Mouse (Mus musculus): ENCODE measurements at regions not wholly inside any gene's neighbourhood (a gene's known extent, or its start where the extent isn't known, plus 50 kb on each side); places are given as distances from the start of the nearest gene placed in this dataset.

DNA sequence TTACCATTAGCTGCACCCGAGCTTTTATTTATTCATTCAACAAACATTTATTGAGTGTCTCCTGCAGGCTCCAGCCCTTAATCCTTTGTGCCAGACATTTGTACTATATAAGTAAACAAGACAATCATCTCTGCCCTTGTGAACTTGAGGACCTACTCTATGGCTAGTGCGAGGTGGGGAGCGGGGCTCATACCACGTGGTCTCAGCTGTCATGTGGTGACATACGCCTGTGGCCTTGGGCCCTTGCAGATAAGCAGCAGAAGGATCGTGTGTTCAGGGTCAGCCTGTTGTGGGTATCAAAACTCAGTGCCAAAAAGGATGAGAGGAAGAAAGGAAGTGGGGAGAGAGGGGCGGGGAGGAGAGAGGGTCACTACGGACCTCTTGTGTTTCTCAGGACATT is 186.8 kb upstream of the Tbx3 start:
- Histone ChIP-seq H3K9me3 (ENCODE audit: control insufficient read depth, low read length) (no peaks in the 10 kb centered on the region), H3K4me1 (replicated peaks; ENCODE audit: control insufficient read depth, insufficient read depth, low read length) (peaks cover 21% of the 10 kb centered on the region), H3K4me3 (ENCODE audit: low read length) (no peak overlapping the region), H3K4me2 (ENCODE audit: low read depth, low read length) (no peak overlapping the region), H3K27me3 (ENCODE audit: control insufficient read depth, insufficient read depth, low read depth, low read length) (no peaks in the 10 kb centered on the region), H3K27ac (ENCODE audit: low read length) (no peak overlapping the region), H3K9ac (ENCODE audit: low read length) (no peak overlapping the region), H3K36me3 (ENCODE audit: control insufficient read depth, insufficient read depth, low read length) (no peaks in the 10 kb centered on the region)
- 36% methylated on average over 8 of the region's 8 CpGs for WGBS
- no peak for ATAC-seq (ENCODE audit: low read depth)

DNA sequence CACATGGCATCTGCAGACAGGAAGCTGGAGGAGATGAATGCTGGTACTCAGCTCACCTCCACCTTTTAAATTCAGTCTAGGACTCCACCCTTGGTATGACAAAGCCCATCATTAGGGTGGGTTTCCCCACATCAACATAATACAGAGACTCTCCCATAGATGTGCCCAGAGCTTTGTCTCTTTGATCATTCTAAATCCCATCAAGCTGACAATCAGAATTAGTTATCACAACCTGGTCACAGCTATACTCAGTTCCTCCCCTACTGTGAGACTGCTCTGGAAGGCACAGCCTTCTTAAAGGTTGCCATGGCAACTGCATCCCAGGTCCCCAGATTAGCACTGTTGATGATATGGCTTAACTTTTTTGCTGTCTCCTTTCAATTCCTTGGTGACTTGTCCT is 184.3 kb upstream of the Tbx3 start:
- Histone ChIP-seq H3K27ac (ENCODE audit: low read length) (no peak overlapping the region), H3K9ac (ENCODE audit: low read length) (no peak overlapping the region), H3K4me1 (replicated peaks; ENCODE audit: control insufficient read depth, insufficient read depth, low read length) (no peaks in the 10 kb centered on the region; the same call in 1 of the 2 replicates), H3K27me3 (ENCODE audit: control insufficient read depth, insufficient read depth, low read depth, low read length) (no peaks in the 10 kb centered on the region), H3K9me3 (ENCODE audit: control insufficient read depth, low read length) (no peaks in the 10 kb centered on the region), H3K36me3 (ENCODE audit: control insufficient read depth, insufficient read depth, low read length) (no peaks in the 10 kb centered on the region), H3K4me2 (ENCODE audit: low read depth, low read length) (no peak overlapping the region), H3K4me3 (ENCODE audit: low read length) (no peak overlapping the region)
- ATAC-seq (ENCODE audit: low read depth), result no peak

DNA sequence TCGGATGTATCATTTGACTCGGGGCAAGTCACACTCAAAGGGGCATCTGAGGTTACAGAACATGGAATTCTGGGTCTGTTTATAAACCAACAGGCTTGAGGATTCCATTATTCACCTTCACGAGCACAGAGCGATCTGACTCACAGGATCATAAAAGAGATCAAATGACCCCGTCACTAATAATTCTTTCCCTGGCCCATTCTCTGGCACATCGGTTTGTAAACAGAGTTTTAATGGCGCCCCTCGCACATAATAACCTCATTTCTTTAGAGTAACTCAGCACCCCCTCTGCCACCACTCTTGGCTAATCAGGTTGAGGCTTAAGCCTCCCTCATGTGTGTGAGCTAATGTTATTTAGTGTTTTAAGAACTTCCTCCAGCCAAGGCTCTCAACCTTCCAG is 183.3 kb upstream of the Tbx3 start:
- Histone ChIP-seq H3K4me3 (ENCODE audit: low read length) (no peak overlapping the region), H3K9ac (ENCODE audit: low read length) (no peak overlapping the region), H3K4me1 (replicated peaks; ENCODE audit: control insufficient read depth, insufficient read depth, low read length) (no peaks in the 10 kb centered on the region; the same call in 1 of the 2 replicates), H3K27me3 (ENCODE audit: control insufficient read depth, insufficient read depth, low read depth, low read length) (no peaks in the 10 kb centered on the region), H3K9me3 (ENCODE audit: control insufficient read depth, low read length) (no peaks in the 10 kb centered on the region), H3K4me2 (ENCODE audit: low read depth, low read length) (no peak overlapping the region), H3K36me3 (ENCODE audit: control insufficient read depth, insufficient read depth, low read length) (no peaks in the 10 kb centered on the region), H3K27ac (ENCODE audit: low read length) (no peak overlapping the region)
- no peak for ATAC-seq (ENCODE audit: low read depth)
- 44% methylated on average over 8 of the region's 8 CpGs for WGBS

DNA sequence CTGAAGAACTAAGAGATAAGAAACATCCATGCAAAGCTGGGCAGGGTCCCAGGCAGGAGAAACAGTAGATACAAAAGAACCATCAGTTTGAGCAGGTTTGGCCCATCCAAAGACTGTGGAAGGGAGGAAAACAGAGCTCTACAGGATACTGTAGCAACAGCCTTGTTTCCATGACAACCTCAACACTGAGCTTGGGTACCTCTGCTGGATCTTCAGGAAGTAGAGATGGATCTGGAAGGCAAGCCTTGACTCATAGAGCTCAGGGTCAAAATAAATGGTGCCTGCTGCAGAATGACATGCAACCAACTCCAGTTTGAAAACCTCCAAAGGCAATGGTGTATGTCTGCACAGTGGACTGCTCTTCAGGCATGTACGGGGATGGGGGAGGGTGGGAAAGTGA is 173.0 kb upstream of the Tbx3 start:
- peaks cover 3% of the 10 kb centered on the region; the same call in 1 of the 2 replicates for H3K27me3 ChIP-seq (ENCODE audit: control insufficient read depth, insufficient read depth, low read depth, low read length)
- ATAC-seq (ENCODE audit: low read depth), result no peak
- no peaks in the 10 kb centered on the region for H3K36me3 ChIP-seq (ENCODE audit: control insufficient read depth, insufficient read depth, low read length)
- no peak overlapping the region for H3K27ac ChIP-seq (ENCODE audit: low read length)
- no peak overlapping the region for H3K4me3 ChIP-seq (ENCODE audit: low read length)
- H3K4me2 ChIP-seq (ENCODE audit: low read depth, low read length), result no peak overlapping the region
- no peaks in the 10 kb centered on the region for H3K9me3 ChIP-seq (ENCODE audit: control insufficient read depth, low read length)
- no peak overlapping the region for H3K9ac ChIP-seq (ENCODE audit: low read length)
- 64% methylated on average over 1 of the region's 1 CpGs for WGBS
- no peaks in the 10 kb centered on the region; the same call in 1 of the 2 replicates for H3K4me1 ChIP-seq (replicated peaks; ENCODE audit: control insufficient read depth, insufficient read depth, low read length)

DNA sequence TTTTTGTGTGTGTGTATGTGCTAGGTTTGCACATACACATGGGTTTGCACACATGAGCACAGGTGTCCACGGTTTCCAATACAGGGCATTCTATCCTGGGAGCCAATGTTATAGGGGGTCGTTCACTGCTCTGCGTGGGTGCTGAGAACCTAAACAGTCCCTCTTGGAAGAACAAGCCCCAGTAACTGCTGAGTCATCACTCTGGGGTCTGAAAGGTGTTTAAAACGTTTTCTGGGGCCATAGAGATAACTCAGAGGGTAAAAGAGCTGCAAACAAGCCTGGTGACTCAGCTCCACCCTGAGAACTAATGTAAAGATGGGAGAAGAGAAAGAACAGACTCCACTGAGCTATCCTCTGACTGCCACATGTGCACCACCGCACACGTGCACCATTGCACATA is 172.0 kb upstream of the Tbx3 start:
- Histone ChIP-seq H3K4me2 (ENCODE audit: low read depth, low read length) (no peak overlapping the region), H3K4me1 (replicated peaks; ENCODE audit: control insufficient read depth, insufficient read depth, low read length) (no peaks in the 10 kb centered on the region; the same call in 1 of the 2 replicates), H3K36me3 (ENCODE audit: control insufficient read depth, insufficient read depth, low read length) (no peaks in the 10 kb centered on the region), H3K9me3 (ENCODE audit: control insufficient read depth, low read length) (no peaks in the 10 kb centered on the region), H3K9ac (ENCODE audit: low read length) (no peak overlapping the region), H3K4me3 (ENCODE audit: low read length) (no peak overlapping the region), H3K27me3 (ENCODE audit: control insufficient read depth, insufficient read depth, low read depth, low read length) (peaks cover 3% of the 10 kb centered on the region; the same call in 1 of the 2 replicates), H3K27ac (ENCODE audit: low read length) (no peak overlapping the region)
- ATAC-seq (ENCODE audit: low read depth), result no peak
- WGBS, result 65% methylated on average over 6 of the region's 6 CpGs

- Histone ChIP-seq H3K36me3 (ENCODE audit: control insufficient read depth, insufficient read depth, low read length) (no peaks in the 10 kb centered on the region), H3K4me1 (replicated peaks; ENCODE audit: control insufficient read depth, insufficient read depth, low read length) (peaks cover 4% of the 10 kb centered on the region; the same call in 1 of the 2 replicates), H3K27ac (ENCODE audit: low read length) (peak overlapping the region; percentile 48), H3K9ac (ENCODE audit: low read length) (no peak overlapping the region), H3K4me3 (ENCODE audit: low read length) (no peak overlapping the region), H3K9me3 (ENCODE audit: control insufficient read depth, low read length) (no peaks in the 10 kb centered on the region), H3K4me2 (ENCODE audit: low read depth, low read length) (no peak overlapping the region), H3K27me3 (ENCODE audit: control insufficient read depth, insufficient read depth, low read depth, low read length) (no peaks in the 10 kb centered on the region)
- 38% methylated on average over 14 of the region's 14 CpGs for WGBS
- ATAC-seq (ENCODE audit: low read depth), result peak; percentile 65; the same call in 1 of the 2 replicates
Observed at GRCm38 (mm10) chr5:119507709-119508108, 162.8 kb upstream of the Tbx3 start.

DNA sequence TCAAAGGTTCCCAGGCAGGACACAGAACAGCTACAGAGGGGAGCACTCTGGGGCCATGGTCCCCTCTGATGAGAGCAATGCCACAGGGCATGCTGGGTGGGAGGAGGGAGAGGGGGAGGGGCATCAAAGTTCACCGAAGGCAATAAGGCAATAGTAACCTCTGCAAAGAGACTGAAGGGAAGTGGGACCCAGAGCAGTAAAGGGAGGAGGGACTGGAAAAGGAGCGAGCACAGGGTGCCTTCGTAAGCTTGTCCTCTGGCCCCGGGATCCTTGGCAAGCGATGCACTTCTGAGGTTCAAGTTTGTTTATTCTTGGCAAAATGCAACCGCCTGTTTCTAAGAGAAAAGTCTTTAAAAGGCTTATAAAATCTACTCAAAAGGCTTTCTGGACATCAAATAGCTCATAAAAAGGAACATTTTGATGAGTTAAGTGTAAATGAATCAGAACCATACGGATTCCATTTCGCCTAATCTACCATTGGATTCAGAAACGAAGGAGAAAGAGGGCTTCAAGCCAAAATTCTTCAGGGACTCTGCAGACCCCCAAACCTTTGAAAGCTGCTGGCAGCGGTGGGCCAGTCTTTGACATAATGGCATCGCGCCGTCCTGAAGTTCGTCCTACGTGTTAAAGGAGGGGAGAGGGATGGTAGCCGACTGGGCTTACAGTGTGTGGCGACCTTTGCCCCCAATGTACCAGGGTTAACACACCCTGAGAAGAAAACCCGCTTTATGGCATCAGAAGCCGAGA is 151.8 kb upstream of the Tbx3 start:
- 60% methylated on average over 19 of the region's 19 CpGs for WGBS
- Histone ChIP-seq H3K9ac (ENCODE audit: low read length) (0 out of 2 replicates have a peak overlapping the region, but pooled peaks have one; percentile 33), H3K27ac (ENCODE audit: low read length) (peak overlapping the region; percentile 88), H3K4me3 (ENCODE audit: low read length) (no peak overlapping the region), H3K36me3 (ENCODE audit: control insufficient read depth, insufficient read depth, low read length) (no peaks in the 10 kb centered on the region), H3K9me3 (ENCODE audit: control insufficient read depth, low read length) (no peaks in the 10 kb centered on the region), H3K27me3 (ENCODE audit: control insufficient read depth, insufficient read depth, low read depth, low read length) (no peaks in the 10 kb centered on the region), H3K4me2 (ENCODE audit: low read depth, low read length) (no peak overlapping the region), H3K4me1 (replicated peaks; ENCODE audit: control insufficient read depth, insufficient read depth, low read length) (peaks cover 21% of the 10 kb centered on the region)
- ATAC-seq (ENCODE audit: low read depth), result peak; percentile 87

- WGBS, result 44% methylated on average over 4 of the region's 4 CpGs
Observed at GRCm38 (mm10) chr5:119524171-119524570, 146.3 kb upstream of the Tbx3 start.

GRCm38 (mm10) chr5:119525960-119526359 is 144.5 kb upstream of the Tbx3 start:
- peaks cover 7% of the 10 kb centered on the region; the same call in 1 of the 2 replicates for H3K4me1 ChIP-seq (replicated peaks; ENCODE audit: control insufficient read depth, insufficient read depth, low read length)
- no peaks in the 10 kb centered on the region for H3K27me3 ChIP-seq (ENCODE audit: control insufficient read depth, insufficient read depth, low read depth, low read length)
- H3K4me3 ChIP-seq (ENCODE audit: low read length), result no peak overlapping the region
- H3K9me3 ChIP-seq (ENCODE audit: control insufficient read depth, low read length), result no peaks in the 10 kb centered on the region
- no peak overlapping the region for H3K9ac ChIP-seq (ENCODE audit: low read length)
- H3K36me3 ChIP-seq (ENCODE audit: control insufficient read depth, insufficient read depth, low read length), result no peaks in the 10 kb centered on the region
- no peak for ATAC-seq (ENCODE audit: low read depth)
- no peak overlapping the region for H3K4me2 ChIP-seq (ENCODE audit: low read depth, low read length)
- 59% methylated on average over 5 of the region's 5 CpGs for WGBS
- H3K27ac ChIP-seq (ENCODE audit: low read length), result no peak overlapping the region

More at GRCm38 (mm10) chr5:119524171-119524570, 146.3 kb upstream of the Tbx3 start:
- H3K36me3 ChIP-seq (ENCODE audit: control insufficient read depth, insufficient read depth, low read length), result no peaks in the 10 kb centered on the region
- no peak overlapping the region for H3K27ac ChIP-seq (ENCODE audit: low read length)
- ATAC-seq (ENCODE audit: low read depth), result no peak
- H3K4me2 ChIP-seq (ENCODE audit: low read depth, low read length), result no peak overlapping the region
- H3K9ac ChIP-seq (ENCODE audit: low read length), result no peak overlapping the region
- H3K9me3 ChIP-seq (ENCODE audit: control insufficient read depth, low read length), result no peaks in the 10 kb centered on the region
- H3K4me1 ChIP-seq (replicated peaks; ENCODE audit: control insufficient read depth, insufficient read depth, low read length), result peaks cover 11% of the 10 kb centered on the region
- H3K27me3 ChIP-seq (ENCODE audit: control insufficient read depth, insufficient read depth, low read depth, low read length), result no peaks in the 10 kb centered on the region
- H3K4me3 ChIP-seq (ENCODE audit: low read length), result no peak overlapping the region
